Mouse (Mus musculus): Measurements from ENCODE around the gene Cd5. TPM values are rescaled to one million over a fixed set of nuclear protein-coding genes. Genes with fewer than 3 reads are reported as not detected.

Gene Cd5
- polyA plus RNA-seq (2012; fragmentation: generic; extraction: Trizol) = under 1 TPM in 1 of 2 experiments, not detected in 1; 0.05 TPM

DNA sequence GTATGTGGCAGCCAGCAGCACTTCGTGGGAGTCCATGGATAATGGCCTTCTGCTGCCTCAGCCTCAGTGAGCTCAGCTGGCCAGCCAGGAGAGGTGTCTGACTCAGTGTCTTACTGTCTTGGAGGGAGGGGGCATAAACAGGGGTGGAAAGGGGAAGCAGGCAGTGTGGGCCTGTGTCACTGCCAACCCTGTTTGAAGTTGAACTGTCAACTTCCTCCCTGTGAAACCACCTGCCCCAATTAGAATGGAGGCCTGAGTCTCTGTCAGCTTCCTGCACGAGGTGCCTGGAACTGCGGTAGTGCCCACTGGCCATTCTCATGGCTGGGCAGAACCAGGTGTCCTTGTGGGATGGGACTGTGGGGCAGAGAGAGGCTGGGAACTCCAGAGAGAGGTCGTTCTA, at the start of gene Cd5:
Cd5 (minus strand) TSS at position 192 of the 400 bp plus-strand sequence.

DNA sequence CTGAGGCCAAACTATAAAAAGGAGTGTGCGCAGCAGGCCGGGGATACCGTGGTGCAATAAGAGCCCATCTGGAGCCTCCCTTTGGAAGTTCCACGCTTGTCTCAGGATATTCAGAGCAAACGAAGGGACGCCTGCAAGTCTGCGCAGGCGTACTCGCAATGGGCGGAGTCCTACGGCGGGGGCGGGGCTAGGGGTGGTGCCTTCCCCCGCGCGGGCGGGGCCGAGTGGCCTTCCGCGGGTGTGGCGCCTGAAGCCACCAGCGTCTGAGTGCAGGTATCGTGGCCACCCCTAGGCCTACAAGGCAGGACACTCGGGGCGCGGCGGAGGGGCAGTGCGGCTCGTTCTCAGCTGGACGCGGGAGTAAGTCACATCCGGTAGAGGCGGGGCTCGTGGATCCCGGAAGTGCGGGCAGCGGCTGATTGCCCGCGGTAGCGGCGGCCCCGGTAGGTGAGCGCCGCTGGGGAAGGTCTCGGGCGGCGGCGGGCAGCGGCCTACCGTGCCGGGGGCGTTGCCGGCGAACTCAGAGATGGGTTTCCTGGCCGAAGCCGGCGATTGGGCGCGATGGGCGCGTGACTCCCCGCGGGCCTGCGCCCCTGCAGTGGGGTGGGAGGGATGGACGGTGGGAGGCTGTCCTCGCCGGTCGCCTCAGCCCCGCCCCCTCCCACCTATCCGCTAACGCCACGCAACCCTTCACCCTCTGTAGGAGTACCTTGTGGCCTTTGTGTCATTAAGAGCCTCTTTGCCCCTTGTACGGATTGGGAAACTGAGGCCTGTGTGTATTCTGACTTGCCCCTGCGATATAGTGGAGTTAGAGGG, 50.1 kb downstream of the Cd5 start, which contains the start of gene Vps37c:
Vps37c (plus strand) TSS at position 199 of the 816 bp plus-strand sequence.

DNA sequence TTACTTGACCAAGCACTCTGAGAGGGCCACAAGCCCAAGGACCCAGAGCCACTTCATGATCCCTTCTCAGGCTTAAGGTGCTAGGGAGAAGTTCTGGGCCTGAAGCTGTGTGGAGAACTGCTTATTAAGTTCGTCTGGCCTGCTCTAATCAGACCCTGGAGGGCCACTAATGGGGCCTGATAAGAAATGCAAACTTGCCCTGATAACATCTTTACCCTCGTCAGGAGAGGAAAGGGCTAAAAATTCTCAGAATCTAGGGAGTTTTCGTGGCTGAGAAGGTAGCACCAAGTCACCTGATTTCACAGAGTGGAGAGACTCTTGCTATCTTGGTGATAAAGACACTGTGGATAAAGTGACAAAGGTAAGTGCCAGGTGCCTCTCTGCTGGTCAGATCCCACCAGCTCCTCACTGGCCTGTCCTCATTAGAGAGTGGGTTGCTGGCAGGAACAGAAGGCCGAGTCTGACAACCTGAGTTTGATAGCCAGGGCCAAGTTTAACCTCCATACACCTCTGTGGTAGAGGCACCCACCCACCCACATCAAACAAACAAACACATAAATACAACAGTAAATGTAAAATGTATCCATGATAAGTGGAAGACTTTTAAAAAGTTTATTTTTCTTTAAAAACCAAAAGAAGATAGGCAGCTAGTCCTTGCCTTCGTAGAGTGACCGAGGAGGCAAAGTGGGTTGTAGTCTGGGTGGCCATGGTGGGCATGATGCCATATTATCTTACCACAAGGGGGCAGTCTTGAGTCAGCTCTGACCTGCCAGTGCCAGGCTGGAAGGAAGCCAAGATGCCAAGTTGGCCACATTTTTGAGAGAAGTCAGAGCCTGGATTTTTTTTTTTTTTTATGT, 60.7 kb downstream of the Cd5 start, which contains the start of gene Pga5:
Pga5 (minus strand) TSS at position 157 of the 857 bp plus-strand sequence.

Other genes with a start within 250 kb of the Cd5 start
- 10 to 100 TPM in 1 of 2 experiments, 1 to 10 TPM in 1; 7.3 to 32.2 TPM for gene Cpsf7, start 213.7 kb downstream of the Cd5 start, polyA plus RNA-seq (2012; fragmentation: generic; extraction: Trizol)
- 10 to 100 TPM in 1 of 2 experiments, 1 to 10 TPM in 1; 8.4 to 38.8 TPM for gene Sdhaf2, start 212.9 kb downstream of the Cd5 start, polyA plus RNA-seq (2012; fragmentation: generic; extraction: Trizol)
- 10 to 100 TPM; 22.2 to 36.5 TPM for gene Tmem216, start 182.8 kb downstream of the Cd5 start, polyA plus RNA-seq (2012; fragmentation: generic; extraction: Trizol)
- gene Cyb561a3, start 161.8 kb downstream of the Cd5 start, polyA plus RNA-seq (2012; fragmentation: generic; extraction: Trizol) = 10 to 100 TPM in 1 of 2 experiments, 1 to 10 TPM in 1; 7.9 to 27.6 TPM
- 10 to 100 TPM; 26.6 to 42.2 TPM for gene Tmem138, start 161.6 kb downstream of the Cd5 start, polyA plus RNA-seq (2012; fragmentation: generic; extraction: Trizol)
- 100 to 1,000 TPM; 435 to 445 TPM for gene Ddb1, start 133.7 kb downstream of the Cd5 start, polyA plus RNA-seq (2012; fragmentation: generic; extraction: Trizol)
- gene Tkfc, start 133.3 kb downstream of the Cd5 start, polyA plus RNA-seq (2012; fragmentation: generic; extraction: Trizol) = 10 to 100 TPM; 18.0 to 40.0 TPM
- gene Vwce, start 104.8 kb downstream of the Cd5 start, polyA plus RNA-seq (2012; fragmentation: generic; extraction: Trizol) = under 1 TPM; 0.04 to 0.20 TPM
- under 1 TPM in 1 of 2 experiments, not detected in 1; 0.01 TPM for gene Pga5, start 60.9 kb downstream of the Cd5 start, polyA plus RNA-seq (2012; fragmentation: generic; extraction: Trizol)
- gene Vps37c, start 50.3 kb downstream of the Cd5 start, polyA plus RNA-seq (2012; fragmentation: generic; extraction: Trizol) = 10 to 100 TPM; 13.6 to 25.7 TPM
- gene Cd6, start 91.1 kb upstream of the Cd5 start, polyA plus RNA-seq (2012; fragmentation: generic; extraction: Trizol) = not detected
- under 1 TPM; 0.14 to 0.30 TPM for gene Slc15a3, start 100.7 kb upstream of the Cd5 start, polyA plus RNA-seq (2012; fragmentation: generic; extraction: Trizol)
- 10 to 100 TPM; 29.2 to 92.3 TPM for gene Tmem132a, start 130.9 kb upstream of the Cd5 start, polyA plus RNA-seq (2012; fragmentation: generic; extraction: Trizol)
- gene Tmem109, start 143.0 kb upstream of the Cd5 start, polyA plus RNA-seq (2012; fragmentation: generic; extraction: Trizol) = 100 to 1,000 TPM in 1 of 2 experiments, 10 to 100 TPM in 1; 86.0 to 103 TPM
- 100 to 1,000 TPM; 204 to 245 TPM for gene Prpf19, start 156.2 kb upstream of the Cd5 start, polyA plus RNA-seq (2012; fragmentation: generic; extraction: Trizol)
- gene Zp1, start 181.6 kb upstream of the Cd5 start, polyA plus RNA-seq (2012; fragmentation: generic; extraction: Trizol) = under 1 TPM in 1 of 2 experiments, not detected in 1; 0.17 TPM
- gene Ptgdr2, start 198.2 kb upstream of the Cd5 start, polyA plus RNA-seq (2012; fragmentation: generic; extraction: Trizol) = under 1 TPM; 0.01 to 0.06 TPM
- 10 to 100 TPM; 12.0 to 31.9 TPM for gene Ccdc86, start 210.3 kb upstream of the Cd5 start, polyA plus RNA-seq (2012; fragmentation: generic; extraction: Trizol)
- gene Ms4a10, start 235.7 kb upstream of the Cd5 start, polyA plus RNA-seq (2012; fragmentation: generic; extraction: Trizol) = not detected

All from C3H10T1/2 (cell line).